Mouse (Mus musculus): ENCODE results near the gene Rbpms2.
"Not testable (repeated sequence)": the region's sequence is repeated elsewhere in the genome, so short reads cannot be mapped to it uniquely, and the experiment has no call there.

The Rbpms2 gene

DNA sequence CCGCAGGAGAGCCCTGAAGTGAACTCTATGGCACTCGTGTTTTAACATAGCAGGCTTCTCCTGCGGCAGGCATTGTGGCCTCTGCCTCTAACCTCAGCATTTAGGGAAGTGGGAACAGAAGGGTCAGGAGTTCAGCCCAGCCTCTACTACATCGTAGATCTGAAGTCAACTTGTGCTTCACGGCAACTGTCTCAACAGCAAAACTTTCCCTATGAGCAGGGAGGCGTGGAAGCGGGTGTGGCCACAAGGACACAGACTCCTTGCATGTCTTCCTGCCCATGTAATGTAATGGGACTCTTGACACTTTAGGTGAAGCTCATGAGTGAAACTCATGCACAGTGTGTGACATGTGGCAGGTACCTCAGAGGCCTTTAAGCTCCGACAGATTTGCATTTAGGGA lies 26.1 kb downstream of the Rbpms2 start:
- DNase-seq (ENCODE audit: low read depth, low spot score) = no peak

DNA sequence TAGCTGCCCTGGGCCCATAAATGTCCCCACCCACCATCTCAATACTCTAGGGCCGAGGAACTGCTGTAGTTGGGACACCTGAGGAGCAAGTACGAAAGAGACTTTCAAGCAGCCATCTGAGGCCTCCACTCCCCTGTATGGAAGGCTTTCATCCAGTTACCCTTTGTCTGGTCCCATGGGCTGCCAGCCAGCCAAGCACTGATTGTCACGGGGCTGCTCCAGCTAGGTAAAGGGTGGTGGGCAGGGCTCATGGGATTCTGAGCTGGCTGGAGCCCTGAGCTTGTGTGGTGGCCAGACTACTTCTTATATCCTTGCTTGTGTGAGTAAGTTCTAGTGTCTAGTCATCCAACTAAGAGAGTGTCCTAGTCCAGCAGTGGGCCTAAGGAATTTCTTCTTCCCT lies 27.8 kb downstream of the Rbpms2 start:
- no peak for DNase-seq (ENCODE audit: low read depth, low spot score)

DNA sequence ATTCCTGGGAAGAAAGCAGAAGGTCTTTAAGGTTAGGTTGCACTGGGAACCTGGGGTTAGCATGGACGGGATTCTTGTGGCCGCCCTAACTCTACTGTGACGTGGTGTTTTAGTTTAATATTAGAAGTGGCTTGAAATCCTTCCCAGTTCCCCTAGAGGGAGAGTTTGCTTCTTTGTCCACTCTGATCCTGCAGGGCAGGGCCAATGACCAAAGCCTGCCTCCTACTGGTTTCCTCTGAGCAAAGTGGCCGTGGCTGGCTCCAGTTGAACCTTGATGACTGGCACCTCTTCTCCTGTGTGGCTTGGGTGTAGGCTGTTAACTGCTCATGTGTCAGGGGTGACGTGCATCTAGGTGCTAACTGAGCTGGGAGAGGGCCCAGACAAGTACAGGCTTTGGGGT lies 31.6 kb downstream of the Rbpms2 start:
- no peak for DNase-seq (ENCODE audit: low read depth, low spot score)

DNA sequence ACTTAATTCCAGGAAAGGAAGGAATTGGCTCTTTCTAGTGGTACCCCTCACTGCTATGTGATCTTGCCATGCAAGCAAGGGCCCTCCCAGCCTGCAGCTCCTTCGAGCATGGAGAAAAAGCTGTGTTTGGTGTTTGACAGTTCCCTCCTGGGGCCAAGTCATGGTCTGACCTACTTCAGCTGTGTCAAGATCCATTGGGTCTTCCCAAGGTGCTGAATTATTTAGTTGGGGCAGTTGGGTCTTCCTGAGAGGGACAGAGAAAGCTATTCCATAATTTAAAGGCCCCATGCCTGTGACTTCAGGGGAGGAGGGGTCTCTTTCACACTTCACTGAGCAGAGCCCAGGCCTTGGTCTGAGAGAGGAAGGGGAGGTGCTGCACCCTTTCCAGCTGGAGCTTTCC lies 32.0 kb downstream of the Rbpms2 start:
- DNase-seq (ENCODE audit: low read depth, low spot score) = no peak

DNA sequence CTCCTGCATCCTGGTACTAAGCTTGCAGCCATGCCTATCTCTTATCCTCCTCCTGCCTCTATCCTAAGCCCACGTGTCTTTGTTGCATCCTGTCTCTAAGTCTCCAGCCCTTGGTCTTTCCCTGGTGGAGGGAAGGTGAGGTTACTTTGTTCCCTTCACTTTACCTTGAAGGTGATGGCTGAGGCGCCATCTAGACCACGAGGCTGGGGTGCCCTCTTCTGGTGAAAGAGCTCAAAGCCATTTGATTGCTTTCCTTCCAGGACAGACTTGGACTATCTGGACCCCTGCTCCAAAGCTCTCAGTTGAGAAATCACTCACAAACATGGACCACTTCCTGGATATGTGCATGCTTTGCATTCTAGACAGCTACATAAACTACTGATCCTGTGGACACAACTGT lies 34.7 kb downstream of the Rbpms2 start:
- DNase-seq (ENCODE audit: low read depth, low spot score) = peak; percentile 52

DNA sequence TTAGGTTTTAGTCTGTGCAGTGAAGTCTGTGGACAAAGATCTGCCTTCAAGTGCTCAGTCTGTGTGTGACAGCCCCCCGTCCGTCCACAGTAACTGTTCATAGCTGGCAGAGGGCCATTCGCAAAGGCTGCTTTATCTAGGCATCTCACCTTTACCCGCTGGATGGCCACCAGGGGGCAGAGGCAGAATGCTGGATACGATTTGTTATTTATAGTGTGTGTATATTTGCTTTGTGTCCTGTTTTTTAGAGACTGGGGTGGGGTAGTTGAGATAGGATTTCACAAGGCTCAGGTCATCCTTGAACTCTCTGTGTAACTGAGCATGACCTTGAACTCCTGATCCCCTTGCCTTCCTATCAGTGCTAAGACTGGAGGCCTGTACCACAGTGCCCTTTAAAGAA lies 36.6 kb downstream of the Rbpms2 start:
- DNase-seq (ENCODE audit: low read depth, low spot score) = peak; percentile 83

DNA sequence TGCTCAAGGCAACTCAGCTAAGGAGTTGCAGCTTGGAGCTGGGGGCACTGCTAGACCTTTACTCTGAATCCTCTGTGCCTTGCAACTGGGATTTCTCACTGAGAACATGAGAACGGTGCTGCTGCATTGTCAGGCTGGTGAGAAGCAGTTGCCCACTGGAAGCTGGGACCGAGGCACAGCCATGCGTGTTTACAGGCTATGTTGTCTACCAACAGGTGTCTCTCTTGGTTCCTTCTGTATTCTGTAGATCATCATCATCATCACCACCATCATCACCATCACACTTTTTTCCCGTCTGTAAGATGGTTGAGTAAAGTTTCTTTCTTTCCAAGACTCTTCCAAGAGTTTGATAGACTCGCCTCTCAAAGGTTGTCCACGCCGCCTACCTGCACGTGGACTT lies 38.3 kb downstream of the Rbpms2 start, which contains the start of gene Oaz2:
Gene Oaz2, plus strand, starts transcription at position 301 of the 400 bp plus-strand sequence.
- DNase-seq (ENCODE audit: low read depth, low spot score) = no peak

DNA sequence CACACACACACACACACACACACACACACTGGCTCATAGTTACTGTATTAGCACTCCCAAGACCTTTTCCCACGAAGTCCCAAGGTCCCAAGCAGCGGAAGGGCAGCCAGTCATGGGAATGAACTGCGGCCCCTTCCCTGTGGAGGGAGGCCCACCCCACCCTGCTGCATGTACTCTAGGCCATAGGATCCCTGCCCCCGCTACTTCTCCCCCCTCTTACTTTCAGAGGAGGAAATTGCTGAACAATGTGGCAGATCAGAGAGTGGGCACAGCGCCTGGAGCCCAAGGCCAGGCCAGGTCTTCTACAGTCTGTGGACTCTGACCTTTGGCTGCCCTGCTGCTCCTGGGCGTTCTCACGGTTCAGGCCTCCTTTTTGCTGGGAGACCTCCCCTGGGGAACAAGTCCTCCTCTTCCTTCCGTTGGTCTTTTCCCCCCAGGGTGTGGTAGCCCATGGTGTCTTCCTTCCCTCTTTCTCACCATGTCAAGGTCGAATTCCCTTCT lies 42.0 kb downstream of the Rbpms2 start:
- no peak for DNase-seq (ENCODE audit: low read depth, low spot score)

DNA sequence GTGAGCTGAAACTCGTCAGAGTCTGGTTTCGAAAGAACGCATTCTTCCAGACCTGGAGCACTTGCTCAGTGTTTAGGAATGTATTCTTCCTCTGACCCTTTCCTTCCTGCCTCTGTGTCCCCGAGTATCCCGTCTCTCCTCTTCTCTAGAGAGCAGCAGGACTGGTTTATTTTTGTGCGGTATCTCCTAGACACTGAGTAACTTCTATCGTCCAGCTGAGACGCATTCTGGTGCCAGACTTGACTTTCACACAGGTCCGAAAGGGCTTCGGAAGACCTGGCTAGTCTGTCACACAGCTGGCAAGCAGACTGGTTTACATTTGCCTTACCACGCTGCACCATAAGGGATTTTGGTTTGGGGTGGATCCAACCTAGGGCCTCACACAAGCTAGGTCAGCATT lies 43.5 kb downstream of the Rbpms2 start:
- peak; percentile 91 for DNase-seq (ENCODE audit: low read depth, low spot score)

DNA sequence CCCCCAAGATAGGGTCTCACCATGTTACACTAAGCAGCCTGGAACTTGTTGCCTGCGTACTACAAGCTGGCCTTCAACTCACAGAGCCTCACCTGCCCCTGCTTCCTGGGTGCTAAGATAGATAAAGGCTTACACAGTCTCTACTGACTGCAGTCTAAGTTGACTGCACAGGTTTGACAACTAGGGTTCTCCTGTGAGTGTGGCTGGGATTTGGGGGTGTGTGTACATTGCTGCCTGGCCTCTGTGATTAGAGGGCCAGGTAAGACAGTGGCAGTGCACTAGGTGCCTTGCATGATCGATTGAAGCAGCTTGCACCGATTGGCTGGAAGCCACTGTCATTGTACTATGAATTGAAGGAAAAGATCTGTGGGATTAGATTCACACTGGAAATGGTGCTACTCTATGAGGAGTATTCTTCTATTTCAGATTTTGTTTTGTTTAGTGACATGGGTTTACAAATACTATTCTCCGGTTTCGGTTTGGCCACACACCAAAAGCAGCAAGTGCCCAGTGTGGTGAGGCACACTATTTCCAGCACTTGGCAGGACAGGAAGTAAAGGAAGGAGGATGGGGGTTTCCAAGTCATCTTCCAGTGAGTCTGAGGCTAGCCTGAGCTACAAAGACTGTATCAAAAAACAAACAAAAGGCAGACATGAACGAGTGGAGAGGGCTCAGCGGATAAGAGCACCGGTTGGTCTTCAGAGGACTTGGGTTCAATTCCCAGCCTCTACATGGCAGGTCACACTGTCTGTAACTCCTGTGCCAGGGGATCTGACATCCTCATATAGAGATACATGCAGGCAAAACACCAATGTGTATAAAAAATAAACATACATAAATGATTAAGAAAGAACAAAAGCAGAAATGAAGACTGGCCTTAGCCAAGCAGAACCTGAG lies 46.3 kb downstream of the Rbpms2 start:
- DNase-seq (ENCODE audit: low read depth, low spot score) = peak; percentile 60

DNA sequence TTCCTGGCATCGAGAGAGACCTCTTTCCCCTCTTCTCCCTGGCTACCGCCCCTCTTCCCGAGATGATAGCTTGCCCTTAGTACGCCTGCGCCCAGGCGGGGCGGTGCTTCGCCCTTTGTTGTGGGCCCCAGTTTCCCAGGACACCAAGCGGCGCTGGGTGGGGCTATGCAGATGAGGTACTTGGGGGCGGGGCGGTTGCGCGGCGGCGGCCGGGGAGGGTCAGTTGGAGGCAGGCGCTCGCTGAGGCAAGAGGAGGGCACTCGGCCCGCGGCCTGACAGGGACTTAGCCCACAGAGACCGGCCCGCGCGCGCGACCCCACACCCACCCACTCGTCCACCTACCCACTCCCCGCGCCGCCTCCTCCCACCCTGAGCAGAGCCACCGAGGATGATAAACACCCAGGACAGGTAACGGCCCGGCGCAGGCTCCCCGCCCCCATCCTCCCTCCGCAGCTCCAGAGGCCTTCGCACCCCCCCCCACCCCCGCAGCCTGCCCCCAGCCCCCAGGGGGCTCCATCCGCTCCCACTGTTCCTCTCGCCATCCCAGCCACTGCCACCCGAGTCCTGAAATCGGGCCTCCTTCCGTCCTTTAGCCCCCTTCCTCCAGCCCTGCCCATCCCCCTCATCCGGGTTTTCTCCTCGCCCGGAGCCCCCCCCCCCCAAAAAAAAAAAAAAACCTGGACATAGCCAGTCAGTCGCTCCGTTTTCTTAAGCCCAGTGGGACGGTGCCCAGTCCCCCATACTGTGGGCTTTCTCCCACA lies 47.1 kb downstream of the Rbpms2 start:
- DNase-seq (ENCODE audit: low read depth, low spot score) = peak; percentile 93

DNA sequence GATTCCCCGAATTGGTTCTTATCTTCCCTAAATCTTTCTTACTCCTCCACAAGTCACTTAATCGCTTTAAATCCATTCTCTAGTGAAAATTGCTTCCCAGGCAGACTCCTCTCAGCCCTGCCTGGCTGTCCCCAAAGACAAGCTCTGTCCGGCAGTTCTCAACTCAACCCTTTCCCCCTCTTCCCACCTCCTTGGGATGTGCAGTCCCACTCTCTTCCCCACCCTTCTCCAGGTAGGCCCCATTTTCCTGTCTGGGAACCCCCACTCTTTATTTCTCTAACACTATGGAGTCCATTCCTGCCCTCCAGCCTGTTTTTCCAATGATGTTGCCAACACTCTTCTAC lies 47.6 kb downstream of the Rbpms2 start:
- DNase-seq (ENCODE audit: low read depth, low spot score) = no peak

DNA sequence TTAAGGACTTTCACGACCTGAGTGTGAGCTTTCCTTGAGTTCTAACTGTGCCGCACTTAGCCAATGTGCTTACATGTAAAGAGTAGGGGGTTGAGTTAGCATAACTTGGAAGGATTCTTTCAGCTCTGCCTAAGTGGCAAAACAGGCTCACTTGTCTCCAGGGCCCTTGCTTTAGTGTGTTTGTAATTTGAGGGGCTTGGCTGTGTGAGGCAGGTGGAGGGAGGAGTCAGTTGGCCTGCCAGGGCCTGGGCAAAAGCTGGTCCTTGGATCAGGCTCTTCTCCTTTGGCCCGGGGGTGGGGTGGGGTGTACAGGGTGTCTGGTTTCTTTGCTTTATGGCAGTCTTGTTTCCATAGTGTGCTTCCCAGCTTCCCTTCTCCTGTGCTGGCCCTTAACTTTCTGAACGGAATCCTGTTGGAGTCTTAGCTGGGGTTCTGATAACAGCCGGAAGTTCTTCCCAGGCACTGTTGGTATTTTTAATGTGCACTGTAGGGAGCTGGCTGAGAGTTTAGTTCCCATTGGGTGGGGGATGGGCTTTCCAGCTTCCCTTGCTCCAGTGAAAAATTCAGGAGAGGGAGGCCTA lies 49.8 kb downstream of the Rbpms2 start:
- DNase-seq (ENCODE audit: low read depth, low spot score) = peak; percentile 41

DNA sequence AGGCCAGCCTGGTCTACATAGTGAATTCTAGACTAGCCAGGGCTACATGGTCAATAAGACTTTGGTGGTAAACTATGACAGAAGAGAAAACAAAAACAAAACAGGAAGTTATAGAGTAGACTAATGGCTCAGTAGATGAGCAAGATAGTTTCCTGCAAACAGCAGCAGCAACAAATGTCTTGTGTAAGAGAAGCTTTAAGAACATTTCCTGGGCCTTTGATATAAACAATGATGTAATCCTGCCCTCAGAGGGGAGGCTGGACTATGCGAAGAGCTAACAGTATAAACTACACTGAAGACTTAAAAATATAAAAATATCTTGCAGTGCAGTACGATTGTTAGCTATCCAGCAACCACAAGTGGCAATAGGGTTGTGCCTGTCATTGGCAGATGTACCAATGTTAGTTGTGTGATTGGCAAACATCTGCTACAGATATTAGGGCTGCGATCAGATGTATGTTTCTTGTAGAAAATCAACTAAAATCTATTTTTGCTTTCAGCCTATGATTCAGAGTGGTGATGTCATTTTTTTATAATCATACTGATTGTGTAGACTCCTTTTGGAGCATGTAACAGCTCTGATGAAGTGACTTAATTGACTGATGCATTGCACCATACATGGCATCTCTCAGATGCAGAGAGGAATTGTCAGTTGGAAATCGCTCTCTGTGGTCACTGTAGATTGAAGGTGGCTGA lies 51.6 kb downstream of the Rbpms2 start:
- peak; percentile 55 for DNase-seq (ENCODE audit: low read depth, low spot score)

DNA sequence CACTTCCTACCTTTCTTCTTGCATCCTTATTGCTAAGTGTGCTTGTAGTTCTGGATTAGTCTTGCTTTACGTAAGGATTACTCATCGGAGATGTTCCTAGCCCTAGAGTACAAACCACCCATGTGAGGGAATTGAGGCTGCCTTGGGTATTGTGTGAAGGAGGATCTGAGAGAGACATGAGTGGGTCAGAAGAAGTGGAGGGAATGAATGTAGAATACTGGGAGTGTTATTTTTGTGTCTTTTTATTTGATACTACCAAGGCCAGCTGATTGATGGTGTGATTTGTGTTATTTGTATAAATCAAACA lies 52.1 kb downstream of the Rbpms2 start:
- no peak for DNase-seq (ENCODE audit: low read depth, low spot score)

DNA sequence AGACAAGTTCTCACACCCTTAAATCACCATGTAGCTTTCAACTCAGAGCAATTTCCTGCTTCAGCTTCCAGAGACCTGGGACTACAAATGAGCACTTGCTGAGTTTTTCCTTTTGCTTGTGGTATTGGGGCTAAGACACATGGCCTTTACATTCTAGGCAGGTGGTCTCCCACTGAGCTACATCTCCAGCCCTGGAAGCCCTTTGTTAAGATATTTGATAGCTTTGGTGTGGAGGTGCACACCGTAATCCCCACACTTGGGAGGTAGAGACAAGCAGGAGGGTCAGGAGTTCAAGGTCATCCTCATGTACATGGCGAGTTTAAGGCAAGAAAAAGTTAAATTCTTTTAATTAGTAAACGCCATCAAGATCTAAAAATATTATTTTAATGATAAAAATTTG lies 52.7 kb downstream of the Rbpms2 start:
- no peak for DNase-seq (ENCODE audit: low read depth, low spot score)

DNA sequence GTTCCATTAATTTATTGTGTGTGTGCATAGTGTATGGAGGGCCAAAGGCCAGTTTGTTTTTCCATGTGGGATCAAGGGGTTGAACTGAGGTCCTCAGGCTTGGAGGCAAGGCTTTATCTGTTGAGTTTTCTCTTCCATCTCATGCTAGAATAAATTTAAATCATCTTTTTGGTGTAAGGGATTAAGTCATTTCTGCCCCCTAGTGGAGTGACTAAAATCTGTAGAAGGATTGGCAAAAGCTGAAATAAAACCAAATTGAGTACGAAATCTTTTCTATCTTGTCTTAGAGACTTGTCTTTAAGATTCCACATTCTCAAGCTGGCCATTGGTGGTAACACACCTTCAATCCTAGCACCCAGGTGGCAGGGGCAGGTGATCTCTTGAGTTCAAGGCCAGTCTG lies 53.5 kb downstream of the Rbpms2 start:
- DNase-seq (ENCODE audit: low read depth, low spot score) = peak; percentile 72

DNA sequence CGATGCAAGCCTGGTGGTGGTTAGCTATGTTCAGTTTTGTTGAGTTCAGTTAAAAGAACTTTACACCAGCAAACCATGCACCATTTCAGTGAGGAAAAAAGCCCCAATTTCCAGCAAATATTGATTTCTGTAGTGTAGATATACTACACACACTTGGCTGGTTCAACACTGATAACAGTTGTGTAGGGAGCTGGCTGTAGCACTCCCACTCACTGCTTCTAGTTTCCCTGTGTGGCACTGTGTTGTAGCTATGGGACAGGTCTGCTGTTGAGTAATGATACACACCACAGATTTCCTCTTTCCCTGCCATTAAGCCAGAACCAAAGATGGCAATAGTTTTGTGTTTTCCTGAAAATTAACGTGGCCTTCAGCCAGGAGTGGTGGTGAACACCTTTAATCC lies 55.3 kb downstream of the Rbpms2 start:
- DNase-seq (ENCODE audit: low read depth, low spot score) = no peak

DNA sequence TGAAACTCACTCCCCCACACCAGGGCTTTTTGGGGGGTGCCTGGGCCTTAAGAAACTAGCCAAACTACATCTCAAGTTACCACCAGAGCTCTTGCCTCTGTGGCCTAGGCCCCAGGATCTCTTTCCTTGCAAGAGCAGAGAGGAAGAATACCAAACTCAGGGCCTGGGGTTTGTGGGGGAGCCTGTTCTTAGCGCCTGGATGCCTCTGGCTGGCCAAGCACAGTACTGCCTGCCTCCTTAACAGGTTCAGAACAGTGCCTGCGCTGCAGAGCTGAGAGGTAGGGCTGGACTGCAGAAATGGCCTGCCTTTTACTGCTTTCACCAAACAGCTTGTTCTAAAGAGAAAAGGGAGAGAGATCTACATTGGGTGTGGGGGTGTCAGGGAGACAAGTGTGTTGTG lies 60.4 kb downstream of the Rbpms2 start:
- not testable (repeated sequence) for DNase-seq (ENCODE audit: low read depth, low spot score)

DNA sequence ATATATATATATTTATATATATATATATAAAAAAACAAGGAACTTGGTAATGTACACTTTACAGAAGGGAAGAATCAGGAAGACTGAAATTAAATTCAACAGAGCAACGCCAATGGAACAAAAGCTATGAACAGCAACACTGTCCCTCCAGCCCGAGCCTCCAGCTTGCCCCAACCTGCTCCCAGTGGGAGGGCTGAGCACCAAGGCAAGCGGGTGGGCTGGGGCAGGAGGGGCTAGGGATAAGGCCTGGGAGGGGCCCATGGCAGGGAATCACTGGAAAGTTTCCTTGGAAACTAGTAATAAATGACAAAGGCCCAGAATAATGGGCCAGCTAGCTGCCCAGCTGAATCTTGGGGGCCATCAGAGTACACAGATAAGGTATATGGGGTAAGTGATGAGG lies 63.0 kb downstream of the Rbpms2 start:
- DNase-seq (ENCODE audit: low read depth, low spot score) = no peak

DNA sequence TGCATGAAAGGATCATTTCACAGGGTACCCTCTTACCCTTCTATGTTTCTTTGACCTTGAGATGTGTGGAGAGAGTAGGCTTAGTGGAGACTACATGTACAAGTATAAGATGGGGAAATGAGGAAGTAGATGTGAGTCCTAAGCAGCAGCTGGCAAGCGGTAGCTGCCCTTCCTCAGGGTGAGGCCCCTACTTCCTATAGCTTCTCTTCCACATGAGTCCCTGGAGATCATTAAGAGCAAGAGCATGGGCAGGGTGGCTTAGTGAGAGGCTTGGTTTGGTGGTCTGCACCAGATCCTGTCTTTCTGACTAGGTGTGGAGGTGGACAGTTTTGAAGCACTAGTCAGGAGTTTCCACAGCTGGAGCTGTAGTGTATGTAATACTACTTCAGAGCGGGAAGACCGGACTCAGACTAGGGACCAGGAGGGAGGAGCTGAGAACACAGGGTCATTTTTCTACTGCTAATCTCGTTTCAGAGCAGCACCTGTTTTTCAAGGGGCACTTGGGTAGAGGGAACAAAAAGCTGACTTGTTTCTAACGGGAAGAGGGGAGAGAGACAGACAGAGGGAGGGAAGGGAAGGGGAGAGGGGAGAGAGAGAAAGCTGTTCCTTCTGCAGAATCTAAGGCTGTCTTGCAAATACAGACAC lies 63.6 kb downstream of the Rbpms2 start:
- DNase-seq (ENCODE audit: low read depth, low spot score) = no peak

DNA sequence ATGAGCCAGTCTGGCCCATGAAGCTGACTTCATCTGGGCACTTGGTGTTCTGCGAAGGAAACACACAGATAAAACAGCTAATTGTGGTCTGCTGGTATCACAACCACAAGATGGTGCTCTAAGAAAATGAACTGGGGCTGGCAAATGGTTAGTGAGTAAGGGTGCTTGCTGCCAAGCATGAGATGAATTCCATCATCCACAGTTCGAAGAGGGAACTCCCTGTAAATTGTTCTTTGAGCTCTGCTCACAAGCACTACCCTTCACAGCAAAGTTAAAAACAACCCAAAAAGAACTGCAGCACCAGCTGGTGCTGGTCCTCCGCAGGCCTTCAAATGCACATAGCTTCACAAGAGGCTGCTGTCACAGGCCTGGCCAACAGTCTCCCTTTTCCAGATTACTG lies 66.2 kb downstream of the Rbpms2 start:
- DNase-seq (ENCODE audit: low read depth, low spot score) = peak; percentile 74
